Mouse (Mus musculus) CH12.LX (cell line): Measurements from ENCODE around the gene Fam222a.

Experiments used
- CTCF ChIP-seq, 2 experiments: IDR thresholded peaks in 1 of 2; conservative IDR thresholded peaks in 1 of 2; 2 replicates each; pipeline ENCODE4 v1.5.1; 2011 to 2012; ENCODE audit warnings: low read depth in 2 of 2, low read length in 2 of 2, improper control_type of control experiment in 1 of 2, inconsistent platforms in 1 of 2, mild to moderate bottlenecking in 1 of 2, moderate library complexity in 1 of 2
- MAFK ChIP-seq: IDR thresholded peaks from 2 replicates; pipeline ENCODE4 v1.6.1; 2011; ENCODE audit warnings: low read length, improper control_type of control experiment; ENCODE audit not compliant: insufficient replicate concordance
- TBP ChIP-seq: conservative IDR thresholded peaks from 2 replicates; pipeline ENCODE4 v1.6.1; 2011; ENCODE audit warnings: low read depth, low read length, improper control_type of control experiment
- ZMIZ1 ChIP-seq: IDR thresholded peaks from 2 replicates; pipeline ENCODE4 v1.6.1; 2012; ENCODE audit warnings: low read depth, mild to moderate bottlenecking, inconsistent platforms, low read length, improper control_type of control experiment

GRCm38 (mm10) chr5:114567565-114568197 lies at the start of gene Fam222a:
- TF ChIP-seq TBP (no peak), ZMIZ1 (no peak), CTCF (conservative IDR thresholded peaks at IDR 0.05 in 1 of 2, IDR thresholded peaks at IDR 0.05 in 1 of 2; ENCODE audit: low read depth in 2 of 2, low read length in 2 of 2) (peak in 1 of 2 experiments; percentile 63; a peak in 2 of 4 replicates), MAFK (no peak)
